Mouse (Mus musculus) midbrain, embryonic 13.5 days (tissue): ENCODE results near the gene Celf1. TPM values are rescaled to one million over a fixed set of nuclear protein-coding genes. Genes with fewer than 3 reads are reported as not detected.

Experiments
- ATAC-seq: fragments of 200-750 bp; cut with Nextera tagmentation; 2 replicates; pipeline ENCODE4 v1.8.0; 2017; ENCODE audit warnings: mild to moderate bottlenecking, moderate TSS enrichment, moderate library complexity
- H3K27ac ChIP-seq: fragments of 300-500 bp; sonication (generic); 2 replicates; pipeline ENCODE4 v1.5.1; 2015; ENCODE audit warnings: inconsistent platforms, mild to moderate bottlenecking, moderate library complexity
- H3K27me3 ChIP-seq: fragments of 300-500 bp; sonication (generic); 2 replicates; pipeline ENCODE4 v1.6.1; 2015; ENCODE audit warnings: mild to moderate bottlenecking, inconsistent platforms
- H3K36me3 ChIP-seq: fragments of 300-500 bp; sonication (generic); 2 replicates; pipeline ENCODE4 v1.6.1; 2015; ENCODE audit warnings: mild to moderate bottlenecking, inconsistent platforms
- H3K4me1 ChIP-seq: fragments of 300-500 bp; sonication (generic); replicated peaks from 2 replicates; pipeline ENCODE4 v1.6.1; 2015; ENCODE audit warnings: inconsistent platforms
- H3K4me2 ChIP-seq: fragments of 300-500 bp; sonication (generic); replicated peaks from 2 replicates; pipeline ENCODE4 v1.6.1; 2015; ENCODE audit warnings: moderate library complexity, mild to moderate bottlenecking, inconsistent platforms
- H3K4me3 ChIP-seq: fragments of 300-500 bp; sonication (generic); replicated peaks from 2 replicates; pipeline ENCODE4 v1.5.1; 2015; ENCODE audit warnings: mild to moderate bottlenecking, inconsistent platforms
- H3K9ac ChIP-seq: fragments of 300-500 bp; sonication (generic); replicated peaks from 2 replicates; pipeline ENCODE4 v1.6.1; 2015; ENCODE audit warnings: mild to moderate bottlenecking, inconsistent platforms
- H3K9me3 ChIP-seq: fragments of 300-500 bp; sonication (generic); 2 replicates; pipeline ENCODE4 v1.6.1; 2016; ENCODE audit warnings: mild to moderate bottlenecking, inconsistent platforms
- WGBS: fragments of 180-500 bp; shearing (Covaris S2); methylation state at CpG from one replicate; pipeline ENCODE4 v1.1.7; 2015; 5-methylcytosine and 5-hydroxymethylcytosine counted together
- polyA plus RNA-seq: library from polyadenylated mRNA; unstranded; fragments of >200 nt; fragmentation: Nextera tagmentation; extraction: Ambion mirVana; gene quantifications from 2 replicates; pipeline ENCODE4 v1.2.1, GENCODE M21; 2015

The Celf1 gene
- polyA plus RNA-seq, 1 experiment from 2014 or later = 137 TPM

GRCm38 (mm10) chr2:91068872-91069165 lies 128.6 kb downstream of the Celf1 start:
- Histone ChIP-seq H3K9me3 (no peaks in the 10 kb centered on the region), H3K4me2 (peak overlapping the region; percentile 76), H3K27me3 (no peaks in the 10 kb centered on the region), H3K4me1 (peaks cover 28% of the 10 kb centered on the region), H3K4me3 (peak overlapping the region; percentile 71), H3K9ac (peak overlapping the region; percentile 84), H3K27ac (no peak overlapping the region), H3K36me3 (peaks cover 40% of the 10 kb centered on the region)
- WGBS = 44% methylated on average over 6 of the region's 6 CpGs
- no peak for ATAC-seq

Other genes with a start within 250 kb of the Celf1 start
- 118 and 131 TPM in 2 replicates for gene Fnbp4, start 195.0 kb upstream of the Celf1 start, polyA plus RNA-seq
- gene Agbl2, start 157.7 kb upstream of the Celf1 start, polyA plus RNA-seq = 0.21 and 0.31 TPM in 2 replicates
- 246 and 259 TPM in 2 replicates for gene Mtch2, start 93.2 kb upstream of the Celf1 start, polyA plus RNA-seq
- 18.1 and 27.3 TPM in 2 replicates for gene C1qtnf4, start 54.5 kb upstream of the Celf1 start, polyA plus RNA-seq
- 63.1 and 64.2 TPM in 2 replicates for gene Kbtbd4, start 35.6 kb upstream of the Celf1 start, polyA plus RNA-seq
- gene Ndufs3, start 35.6 kb upstream of the Celf1 start, polyA plus RNA-seq = 210 TPM in 2 replicates
- gene Rapsn, start 95.2 kb downstream of the Celf1 start, polyA plus RNA-seq = 0.48 and 0.54 TPM in 2 replicates
- gene Psmc3, start 113.6 kb downstream of the Celf1 start, polyA plus RNA-seq = 251 and 254 TPM in 2 replicates
- 25.0 and 29.4 TPM in 2 replicates for gene Slc39a13, start 130.0 kb downstream of the Celf1 start, polyA plus RNA-seq
- gene Spi1, start 142.0 kb downstream of the Celf1 start, polyA plus RNA-seq = 1.8 and 3.0 TPM in 2 replicates
- not detected in 2 replicates for gene Mybpc3, start 177.8 kb downstream of the Celf1 start, polyA plus RNA-seq
- gene Madd, start 243.5 kb downstream of the Celf1 start, polyA plus RNA-seq = 56.0 and 58.0 TPM in 2 replicates